Mouse (Mus musculus) heart, postnatal 14 days (tissue): ENCODE data around the gene Aox3. TPM values are rescaled to one million over a fixed set of nuclear protein-coding genes. Genes with fewer than 3 reads are reported as not detected.

Experiments used
- DNase-seq, 2 experiments: peaks; one replicate each; pipeline ENCODE4 v3.0.0; 2021 to 2022
- intact Hi-C: fragments of 180-260 bp; cut with DNase I; formaldehyde crosslinking; loops from one replicate; pipeline ENCODE4 v1.15.1; 2025
- total RNA-seq, 2 experiments: library from RNA; stranded (reverse); gene quantifications; 2 replicates each; pipeline ENCODE4 v1.2.3; 2021

Gene Aox3
- total RNA-seq, 2 experiments from 2014 or later = 0.29 to 1.5 TPM

DNA sequence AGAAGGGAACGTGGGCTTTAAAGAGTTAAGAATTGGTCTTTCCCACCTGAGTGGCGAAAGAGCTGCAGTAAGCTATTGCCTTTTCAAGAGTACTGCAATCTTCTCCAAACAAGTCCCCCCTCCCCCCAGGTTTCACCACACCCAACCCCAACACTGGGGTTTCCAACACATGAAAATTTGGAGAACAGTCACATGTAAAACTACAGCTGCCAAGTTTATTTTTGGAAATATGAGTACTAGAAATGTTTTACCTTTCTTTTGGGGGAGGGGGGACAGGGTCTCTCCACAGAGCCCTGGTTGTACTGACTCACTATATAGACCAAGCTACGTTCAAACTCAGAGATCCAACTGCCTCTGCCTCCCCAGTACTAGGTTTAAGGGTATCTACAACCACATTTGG lies 82.1 kb downstream of the Aox3 start:
- intact Hi-C loops = no loop called here
- DNase-seq = no peak

DNA sequence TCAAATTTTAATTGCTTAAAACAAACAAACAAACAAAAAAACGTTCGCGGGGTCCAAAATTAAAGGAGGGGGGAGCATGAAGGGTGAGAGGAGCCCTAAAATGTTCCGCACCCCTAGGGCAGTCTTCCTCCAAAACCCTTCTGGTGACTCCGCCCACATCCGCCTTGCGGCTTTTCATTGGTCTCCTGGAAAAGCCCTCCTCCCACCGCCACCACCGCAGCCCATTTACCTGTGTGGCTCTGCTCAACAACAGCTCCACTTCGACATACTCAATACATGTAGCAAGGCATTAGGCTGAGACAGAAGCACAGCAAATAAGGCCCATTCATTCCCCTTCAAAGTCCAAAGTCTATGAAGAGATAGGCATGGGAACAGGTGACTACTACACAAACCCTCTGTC lies 82.6 kb downstream of the Aox3 start:
- intact Hi-C loops = no loop called here
- DNase-seq = no peak

DNA sequence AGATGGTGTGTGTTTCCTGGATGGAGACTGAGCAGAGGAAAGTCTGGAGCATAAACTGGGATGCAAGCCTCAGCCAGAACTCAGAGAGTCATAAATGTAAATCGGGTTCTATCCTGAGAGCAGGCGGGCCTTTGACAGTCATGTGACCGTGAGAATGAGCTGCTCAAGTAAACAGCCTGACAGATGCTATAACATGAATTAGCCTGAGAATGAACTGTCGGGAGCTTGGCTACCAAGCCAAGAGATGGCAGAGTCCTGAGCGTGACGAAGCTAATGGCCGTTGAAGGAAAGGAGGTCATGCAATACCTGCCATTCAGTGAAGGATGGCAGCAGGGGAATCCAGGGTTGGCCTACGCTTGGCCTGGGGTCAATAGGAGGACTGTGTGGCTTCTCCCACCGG lies 84.1 kb downstream of the Aox3 start:
- no peak for DNase-seq
- intact Hi-C loops = no loop called here

DNA sequence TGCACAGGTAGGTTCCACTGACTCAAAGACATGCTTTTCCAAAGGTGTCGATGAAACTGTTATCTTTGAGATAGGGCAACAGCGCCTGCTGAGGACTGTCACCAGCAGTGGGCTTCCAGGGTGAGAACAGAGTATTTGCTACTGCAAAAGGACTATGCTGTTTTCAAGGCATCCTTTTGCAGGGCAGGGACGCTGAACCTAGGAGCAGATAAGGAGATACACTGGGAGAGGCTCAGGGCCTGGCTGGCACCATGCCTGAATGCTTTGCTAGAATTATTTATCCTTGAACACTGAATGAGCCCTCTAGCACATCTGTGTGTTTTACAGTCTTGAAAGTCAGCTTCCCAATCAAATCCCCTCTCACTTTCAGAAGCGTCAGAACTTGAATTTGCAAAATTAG lies 85.5 kb downstream of the Aox3 start:
- intact Hi-C loops = no loop called here
- DNase-seq = no peak

DNA sequence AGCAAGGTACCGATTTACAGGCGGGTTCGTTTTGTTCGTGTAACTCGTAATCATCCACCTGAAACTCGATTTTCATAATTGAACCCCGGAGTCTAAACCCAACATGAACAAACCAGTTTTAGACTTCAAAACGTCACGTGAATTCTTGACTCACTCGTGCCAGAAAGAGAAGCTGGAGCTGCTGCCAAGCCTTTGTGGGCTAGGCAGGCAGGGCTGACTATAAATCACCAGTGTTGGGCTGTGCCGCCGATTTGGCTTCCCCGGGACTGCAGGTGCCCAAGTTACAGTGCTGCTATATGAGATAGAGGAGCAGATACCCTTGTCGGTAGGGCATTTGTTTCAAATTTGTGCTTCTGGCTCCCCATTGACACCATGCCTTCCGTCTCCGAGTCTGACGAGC lies 97.3 kb downstream of the Aox3 start, which contains the start of gene Aox4:
Gene Aox4, plus strand, starts transcription at position 195 of the 400 bp plus-strand sequence.
- no peak for DNase-seq
- intact Hi-C loops = no loop called here

DNA sequence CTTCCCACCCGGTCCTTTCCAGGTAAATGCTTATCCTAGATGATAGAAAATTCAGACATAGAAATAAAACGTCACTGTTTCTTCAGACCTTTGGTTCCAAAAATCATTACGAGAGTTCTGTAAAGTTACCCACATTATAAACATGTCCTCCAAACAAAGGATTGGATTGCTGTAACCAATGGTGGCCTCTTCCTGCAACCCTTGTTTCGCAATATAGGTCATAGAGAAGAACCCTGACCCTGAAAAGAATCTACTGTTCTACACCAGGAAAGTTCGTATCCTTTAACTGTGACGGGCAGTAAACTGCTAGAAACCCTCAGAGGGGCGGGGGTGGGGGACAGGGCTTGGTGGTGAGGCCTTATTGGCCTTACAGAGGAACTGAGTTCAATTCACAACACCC lies 99.9 kb downstream of the Aox3 start:
- no peak for DNase-seq
- intact Hi-C loops = no loop called here

DNA sequence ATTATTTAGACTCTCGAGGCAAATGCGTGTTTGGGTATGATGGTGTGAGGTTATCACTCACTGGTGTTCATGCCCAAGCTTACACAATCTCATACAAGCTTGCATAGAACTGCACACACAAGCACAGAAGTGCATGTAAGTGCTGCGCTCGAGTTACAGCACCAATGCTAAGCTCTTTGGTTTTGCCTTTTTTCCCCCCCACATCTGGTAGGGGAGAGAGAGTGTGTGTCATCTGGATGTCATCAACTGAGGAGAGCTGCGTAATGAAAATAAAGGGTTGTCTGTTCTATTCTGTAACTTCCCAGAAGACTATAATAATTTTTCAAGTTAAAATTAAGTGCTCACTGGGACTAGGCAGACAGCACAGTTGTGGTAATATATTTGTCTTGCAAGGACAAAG lies 100.9 kb downstream of the Aox3 start:
- DNase-seq = no peak
- intact Hi-C loops = no loop called here

DNA sequence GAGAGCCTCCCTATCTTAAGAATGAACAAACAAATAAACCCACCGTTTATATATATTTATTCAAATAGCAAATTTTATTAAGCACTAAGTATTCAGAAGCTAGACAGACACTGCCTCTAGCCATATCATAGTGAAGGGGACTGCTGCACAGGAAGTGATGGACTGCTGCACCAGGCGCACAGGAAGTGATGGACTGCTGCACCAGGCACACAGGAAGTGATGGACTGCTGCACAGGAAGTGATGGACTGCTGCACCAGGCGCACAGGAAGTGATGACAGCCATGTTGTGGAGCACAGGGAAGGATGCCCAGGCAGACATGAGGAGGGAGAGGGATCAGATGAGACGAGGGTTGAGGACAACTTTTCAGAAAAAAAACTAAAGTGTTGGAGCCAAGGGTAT lies 102.4 kb downstream of the Aox3 start:
- intact Hi-C loops = no loop called here
- DNase-seq = no peak

DNA sequence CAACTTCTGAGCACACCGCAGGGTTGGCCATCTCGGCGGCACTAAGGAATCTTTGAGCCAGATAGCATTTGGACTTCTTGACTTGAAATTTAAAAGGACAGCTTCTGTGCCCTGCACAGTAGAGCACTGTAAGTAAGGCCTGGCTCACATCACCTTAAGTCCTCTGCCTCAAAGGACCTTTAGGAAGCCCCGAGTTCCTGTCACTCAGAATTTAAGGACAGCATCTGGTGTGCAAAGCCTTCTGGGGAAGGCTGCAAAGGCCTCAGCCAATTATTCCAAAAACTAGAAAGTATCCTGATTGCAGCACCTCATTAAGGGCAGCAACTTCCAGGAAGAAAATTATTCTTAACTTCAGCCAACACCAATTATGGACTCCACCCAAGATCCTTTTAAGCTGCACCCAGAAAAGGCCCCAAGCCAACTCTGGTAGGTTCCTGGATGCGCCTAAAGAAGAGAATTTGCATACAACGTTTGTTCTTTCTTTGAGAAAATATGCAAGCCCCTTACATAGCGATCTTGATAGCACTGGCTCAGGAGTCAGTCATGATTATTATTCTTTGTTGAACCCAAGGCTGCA lies 103.1 kb downstream of the Aox3 start:
- DNase-seq = no peak
- intact Hi-C loops = no loop called here

DNA sequence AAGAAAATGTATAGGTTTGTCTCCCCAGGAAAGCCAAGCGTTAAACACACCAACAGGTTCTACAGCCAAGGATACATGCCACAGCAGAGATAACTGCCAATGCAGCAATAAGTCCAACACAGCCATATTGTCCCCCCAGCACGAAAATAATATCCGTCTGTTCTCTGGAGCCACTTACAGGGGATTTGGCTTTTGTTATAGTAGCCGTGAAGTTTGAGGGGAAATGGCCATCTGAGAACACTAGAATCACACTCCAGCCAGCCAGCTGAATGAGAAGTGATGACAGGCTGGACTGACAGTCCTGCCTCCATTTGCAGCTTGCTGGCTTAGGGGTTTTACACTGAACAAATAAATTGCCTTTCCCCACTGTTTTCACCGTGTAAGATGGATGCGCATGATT lies 108.1 kb downstream of the Aox3 start:
- DNase-seq = no peak
- intact Hi-C loops = no loop called here

DNA sequence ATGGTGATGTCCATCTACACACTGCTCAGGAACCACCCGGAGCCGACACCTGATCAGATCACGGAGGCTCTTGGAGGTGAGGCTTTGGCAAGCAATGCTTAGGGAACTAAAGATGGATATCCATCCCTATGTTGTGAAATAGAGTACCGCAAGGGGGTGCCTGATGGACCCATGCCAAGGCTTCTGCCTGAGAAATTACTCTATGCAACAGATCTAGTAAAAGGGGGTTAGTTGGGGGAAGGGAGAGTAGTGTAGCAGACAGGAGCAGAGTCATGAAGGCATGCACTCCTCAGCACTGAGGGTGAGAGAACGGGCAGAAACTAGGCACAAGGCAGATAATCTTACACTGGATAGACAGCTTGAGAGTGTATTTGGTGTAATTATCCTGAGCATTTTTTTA lies 108.9 kb downstream of the Aox3 start:
- DNase-seq = no peak
- intact Hi-C loops = no loop called here

DNA sequence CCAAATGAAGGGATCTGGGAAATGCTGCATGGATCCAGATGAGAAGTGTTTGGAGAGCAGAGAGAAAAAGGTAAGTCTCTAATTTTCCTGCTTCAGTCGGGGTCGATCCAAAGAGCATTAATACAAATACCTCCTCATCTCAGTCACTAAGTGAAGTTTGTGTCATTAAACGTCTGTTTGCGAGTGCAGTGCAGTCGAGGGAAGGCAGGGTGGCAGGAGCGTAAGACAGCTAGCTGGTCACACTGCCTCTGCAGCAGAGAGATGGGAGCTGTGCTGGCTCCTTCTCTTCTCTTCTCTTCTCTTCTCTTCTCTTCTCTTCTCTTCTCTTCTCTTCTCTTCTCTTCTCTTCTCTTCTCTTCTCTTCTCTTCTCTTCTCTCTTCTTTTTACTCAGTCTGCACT lies 115.2 kb downstream of the Aox3 start:
- no peak for DNase-seq
- intact Hi-C loops = no loop called here

DNA sequence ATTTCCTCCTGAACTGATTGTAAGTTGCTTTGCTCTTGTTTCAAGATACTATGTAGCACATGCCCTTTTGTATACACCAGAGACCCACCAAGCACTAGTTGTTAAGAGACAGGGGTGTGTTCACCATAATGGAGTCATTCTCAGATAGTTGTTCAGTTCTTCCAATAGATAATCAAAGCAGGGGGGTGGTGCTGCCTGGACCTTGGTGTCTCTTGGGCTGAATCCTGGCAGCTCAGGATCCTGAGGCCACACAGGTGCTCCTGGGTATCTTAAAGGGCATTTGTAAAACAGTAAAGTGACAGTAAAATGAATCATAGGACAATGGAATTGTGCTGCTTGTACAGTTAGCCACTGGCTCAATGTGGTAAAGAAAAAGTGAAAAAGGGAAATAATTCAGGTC lies 116.0 kb downstream of the Aox3 start:
- DNase-seq = no peak
- intact Hi-C loops = no loop called here

DNA sequence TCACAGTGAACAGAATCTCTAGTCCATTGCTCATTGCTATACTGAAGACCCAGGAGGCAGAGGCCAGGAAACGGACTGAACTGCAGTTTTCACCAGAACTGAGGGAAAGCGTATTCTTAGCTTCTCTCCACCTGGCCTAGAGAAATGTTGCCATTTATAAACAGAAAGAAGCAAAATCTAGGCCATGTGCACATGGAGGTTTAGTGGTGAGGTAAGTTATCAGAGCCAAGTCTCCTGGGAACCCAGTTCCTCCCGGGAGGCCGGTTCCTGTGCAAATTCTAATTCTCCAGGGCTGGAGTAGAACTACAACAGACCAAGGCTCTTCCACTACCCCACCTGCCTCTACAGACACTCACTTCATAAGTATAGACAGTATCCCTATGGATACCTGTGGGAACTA lies 116.8 kb downstream of the Aox3 start:
- intact Hi-C loops = no loop called here
- no peak for DNase-seq

DNA sequence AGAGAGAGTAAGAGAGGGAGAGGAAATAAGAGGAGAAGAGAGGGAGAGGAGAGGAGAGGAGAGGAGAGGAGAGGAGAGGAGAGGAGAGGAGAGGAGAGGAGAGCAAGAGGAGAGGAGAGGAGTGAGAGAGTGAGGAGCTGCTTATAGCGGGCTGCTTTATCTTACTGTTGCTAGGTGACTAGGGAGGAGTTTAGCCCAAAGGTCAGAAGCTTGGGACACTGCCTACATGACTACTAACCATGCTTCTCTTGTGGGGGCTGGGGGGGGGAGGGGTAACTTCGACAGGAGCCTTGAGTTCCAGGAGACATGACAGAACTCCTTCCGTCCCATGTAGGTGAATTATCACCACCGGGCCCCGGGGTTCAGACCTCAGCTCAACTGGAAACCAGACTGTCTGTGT lies 117.6 kb downstream of the Aox3 start:
- DNase-seq = no peak
- intact Hi-C loops = no loop called here

DNA sequence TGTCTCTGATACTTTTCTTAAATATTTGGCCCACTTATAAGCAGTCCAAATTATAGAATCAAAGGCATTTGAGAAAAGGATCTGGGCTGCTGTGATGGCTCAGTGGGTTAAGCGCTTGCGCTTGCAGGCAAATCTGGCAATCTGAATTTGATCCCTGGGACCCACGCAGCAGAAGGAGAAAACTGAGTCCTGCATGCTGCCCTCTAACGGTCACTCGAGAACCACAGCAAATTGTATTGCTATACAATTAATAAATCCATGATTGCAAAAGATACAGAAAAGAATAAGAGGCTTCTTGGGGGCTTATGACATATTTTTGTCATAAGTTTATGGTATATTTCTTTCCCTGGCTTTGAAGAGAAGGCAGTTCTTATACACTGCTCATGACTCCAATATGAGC lies 122.5 kb downstream of the Aox3 start:
- DNase-seq = no peak
- intact Hi-C loops = no loop called here

DNA sequence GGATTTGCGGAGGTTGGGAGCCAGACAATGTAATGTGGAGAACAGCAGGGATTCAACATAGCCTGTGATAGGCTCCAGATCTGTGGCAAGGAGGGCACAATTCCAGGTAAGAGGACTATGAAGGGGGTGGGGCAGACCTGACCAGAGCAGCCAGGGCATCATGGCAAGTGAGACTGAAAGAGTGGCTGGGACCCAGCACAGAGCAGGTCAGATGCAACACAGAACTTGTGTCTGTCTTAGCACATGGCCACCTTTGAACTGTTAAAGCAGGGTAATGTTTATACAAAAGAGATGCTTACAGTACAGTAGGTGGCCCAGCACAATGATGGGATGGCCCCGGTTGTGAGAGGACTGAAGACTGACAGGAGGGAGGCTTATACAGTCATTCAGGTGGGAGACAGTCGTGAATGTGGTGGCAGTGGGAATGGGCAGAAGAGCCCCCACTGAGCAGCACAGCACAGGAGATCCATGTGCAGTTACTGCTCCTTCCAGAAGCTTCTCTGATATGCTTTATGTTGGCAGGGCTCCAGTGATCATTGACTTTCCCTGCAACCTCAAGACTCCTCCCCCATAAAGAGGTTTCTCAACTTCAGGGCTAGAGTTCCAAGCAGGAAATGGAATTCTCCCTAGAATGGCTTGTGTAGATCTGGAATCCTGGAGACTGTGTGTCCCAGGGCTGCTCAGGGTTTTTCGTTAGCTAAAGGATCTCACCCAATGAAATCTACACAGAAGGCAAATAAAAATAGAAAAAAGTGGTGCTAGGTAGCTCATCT lies 124.8 kb downstream of the Aox3 start:
- peak in 1 of 2 experiments; percentile 6 for DNase-seq
- intact Hi-C loops = no loop called here

DNA sequence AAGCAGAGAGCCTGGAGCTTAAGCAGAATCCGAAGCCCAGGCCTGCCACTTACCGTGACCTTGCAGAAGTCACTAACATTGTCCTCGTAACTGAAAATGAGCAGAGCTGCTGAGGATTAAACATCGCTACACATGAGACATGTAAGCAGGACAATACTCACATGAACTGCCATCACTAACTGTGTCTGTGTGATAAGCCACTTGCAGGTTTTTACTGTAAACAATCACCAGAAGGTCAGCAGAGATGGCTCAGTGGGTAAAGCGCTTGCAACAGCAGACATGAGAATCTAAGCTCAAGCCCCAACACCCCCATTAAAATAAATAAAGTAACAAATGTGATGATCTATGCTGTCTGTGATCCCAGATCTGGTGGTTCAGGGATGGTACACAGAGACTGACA lies 125.5 kb downstream of the Aox3 start:
- intact Hi-C loops = no loop called here
- no peak for DNase-seq

DNA sequence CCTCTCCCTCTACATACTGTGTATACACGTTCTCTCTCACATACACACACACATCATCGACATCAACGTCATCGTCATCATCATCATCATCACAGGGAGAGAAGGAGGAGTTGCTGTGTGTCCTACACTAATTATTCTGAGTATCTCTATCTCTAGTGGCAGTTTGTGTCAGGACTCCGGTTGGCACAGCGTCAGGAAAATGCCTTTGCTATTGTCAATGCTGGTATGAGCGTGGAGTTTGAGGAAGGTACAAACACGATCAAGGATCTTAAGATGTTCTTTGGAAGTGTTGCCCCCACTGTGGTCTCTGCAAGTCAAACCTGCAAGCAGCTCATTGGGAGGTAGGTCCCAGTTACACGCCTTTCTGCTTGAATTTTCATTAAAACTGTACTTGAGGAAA lies 126.0 kb downstream of the Aox3 start:
- intact Hi-C loops = no loop called here

DNA sequence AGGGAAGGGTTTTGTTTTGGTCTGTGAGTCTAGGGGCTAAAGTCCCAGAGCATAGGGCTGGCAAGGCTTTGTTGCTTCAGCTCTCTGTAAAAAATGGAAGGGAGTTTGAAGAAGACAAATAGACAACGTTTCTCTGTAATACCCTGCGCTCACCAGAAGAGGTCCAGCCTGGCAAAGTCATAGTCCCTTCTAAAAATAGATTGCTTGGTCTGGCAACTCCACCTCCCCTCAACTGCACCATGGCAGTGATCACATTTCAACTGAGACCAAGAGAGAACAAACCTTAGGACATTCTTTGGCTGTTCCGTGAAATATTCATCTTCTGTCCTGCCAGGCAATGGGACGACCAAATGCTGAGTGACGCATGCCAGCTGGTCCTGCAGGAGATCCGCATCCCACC lies 127.4 kb downstream of the Aox3 start:
- peak in 1 of 2 experiments; percentile 21 for DNase-seq
- intact Hi-C loops = no loop called here

More for the DNA sequence above, 126.0 kb downstream of the Aox3 start:
- DNase-seq = no peak

DNA sequence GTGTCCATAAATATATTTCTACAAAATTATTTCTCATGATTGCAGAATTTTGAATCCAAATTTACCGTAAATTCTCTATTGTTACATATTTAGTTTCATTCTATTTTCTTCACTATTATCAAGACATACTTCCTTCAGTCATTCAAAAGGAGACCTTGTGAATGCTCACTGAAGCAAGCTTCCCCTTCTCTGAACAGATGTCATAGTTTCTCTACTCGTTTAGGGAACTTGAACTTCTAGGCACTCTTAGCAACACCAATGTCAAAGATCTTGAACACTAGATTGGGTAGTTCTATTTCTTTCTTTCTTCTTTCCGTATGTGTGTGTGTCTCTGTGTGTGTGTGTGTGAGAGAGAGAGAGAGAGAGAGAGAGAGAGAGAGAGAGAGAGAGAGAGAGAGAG lies 131.6 kb downstream of the Aox3 start:
- no peak for DNase-seq
- intact Hi-C loops = no loop called here

DNA sequence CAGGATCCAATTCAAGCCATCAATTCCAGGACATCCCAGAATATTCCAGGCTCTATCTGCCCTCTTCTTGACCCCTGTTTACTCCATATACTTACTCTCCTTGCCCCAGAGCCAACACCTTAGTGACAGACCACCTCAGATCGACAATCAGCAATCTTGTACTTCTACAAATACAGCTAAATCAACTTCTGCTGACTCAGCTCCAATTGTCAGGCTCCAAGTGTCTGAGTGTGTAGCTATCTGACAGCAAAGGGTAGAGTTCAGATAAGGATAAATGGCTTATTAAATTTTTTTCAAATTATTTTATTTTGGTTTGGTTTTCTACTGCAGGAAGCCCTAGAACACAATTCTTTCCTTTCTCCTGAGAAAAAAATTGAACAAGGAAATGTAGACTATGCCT lies 135.6 kb downstream of the Aox3 start:
- intact Hi-C loops = no loop called here
- DNase-seq = no peak
